Mouse (Mus musculus) midbrain, embryonic 13.5 days (tissue): Measurements from ENCODE around the gene Ubl3. TPM values are rescaled to one million over a fixed set of nuclear protein-coding genes. Genes with fewer than 3 reads are reported as not detected.

ENCODE experiments used
- ATAC-seq: fragments of 200-750 bp; cut with Nextera tagmentation; 2 replicates; pipeline ENCODE4 v1.8.0; 2017; ENCODE audit warnings: mild to moderate bottlenecking, moderate TSS enrichment, moderate library complexity
- H3K27ac ChIP-seq: fragments of 300-500 bp; sonication (generic); 2 replicates; pipeline ENCODE4 v1.5.1; 2015; ENCODE audit warnings: inconsistent platforms, mild to moderate bottlenecking, moderate library complexity
- H3K27me3 ChIP-seq: fragments of 300-500 bp; sonication (generic); 2 replicates; pipeline ENCODE4 v1.6.1; 2015; ENCODE audit warnings: mild to moderate bottlenecking, inconsistent platforms
- H3K36me3 ChIP-seq: fragments of 300-500 bp; sonication (generic); 2 replicates; pipeline ENCODE4 v1.6.1; 2015; ENCODE audit warnings: mild to moderate bottlenecking, inconsistent platforms
- H3K4me1 ChIP-seq: fragments of 300-500 bp; sonication (generic); replicated peaks from 2 replicates; pipeline ENCODE4 v1.6.1; 2015; ENCODE audit warnings: inconsistent platforms
- H3K4me2 ChIP-seq: fragments of 300-500 bp; sonication (generic); replicated peaks from 2 replicates; pipeline ENCODE4 v1.6.1; 2015; ENCODE audit warnings: moderate library complexity, mild to moderate bottlenecking, inconsistent platforms
- H3K4me3 ChIP-seq: fragments of 300-500 bp; sonication (generic); replicated peaks from 2 replicates; pipeline ENCODE4 v1.5.1; 2015; ENCODE audit warnings: mild to moderate bottlenecking, inconsistent platforms
- H3K9ac ChIP-seq: fragments of 300-500 bp; sonication (generic); replicated peaks from 2 replicates; pipeline ENCODE4 v1.6.1; 2015; ENCODE audit warnings: mild to moderate bottlenecking, inconsistent platforms
- H3K9me3 ChIP-seq: fragments of 300-500 bp; sonication (generic); 2 replicates; pipeline ENCODE4 v1.6.1; 2016; ENCODE audit warnings: mild to moderate bottlenecking, inconsistent platforms
- WGBS: fragments of 180-500 bp; shearing (Covaris S2); methylation state at CpG from one replicate; pipeline ENCODE4 v1.1.7; 2015; 5-methylcytosine and 5-hydroxymethylcytosine counted together
- polyA plus RNA-seq: library from polyadenylated mRNA; unstranded; fragments of >200 nt; fragmentation: Nextera tagmentation; extraction: Ambion mirVana; gene quantifications from 2 replicates; pipeline ENCODE4 v1.2.1, GENCODE M21; 2015

Ubl3 gene
- polyA plus RNA-seq, 1 experiment from 2014 or later: 69.1 TPM

DNA sequence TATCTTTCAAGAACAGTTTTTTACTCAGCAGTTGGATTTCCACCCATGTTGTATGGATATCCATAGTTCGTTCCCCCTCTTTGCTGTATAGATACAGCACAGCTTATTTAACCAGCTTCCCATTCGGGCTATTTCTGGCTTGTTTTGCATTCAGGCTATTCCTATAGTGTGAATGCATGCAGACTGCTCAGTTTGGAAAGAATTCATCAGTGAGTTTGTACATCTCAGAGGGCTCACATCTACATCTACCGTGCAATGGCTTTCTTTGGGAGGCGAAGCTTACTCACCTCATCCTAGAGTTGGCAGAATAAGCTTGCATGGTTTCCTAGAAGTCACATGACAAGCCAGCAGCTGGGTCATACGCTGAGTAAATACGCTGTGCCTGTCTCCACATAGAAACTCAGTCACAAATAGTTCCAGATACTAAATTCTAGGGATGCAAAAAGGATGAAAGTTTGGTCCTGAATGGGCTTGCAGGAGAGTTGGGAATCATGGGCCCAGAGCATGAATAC is 88.8 kb downstream of the Ubl3 start:
- no peak overlapping the region for H3K4me3 ChIP-seq
- H3K36me3 ChIP-seq: no peaks in the 10 kb centered on the region
- ATAC-seq: no peak
- H3K27ac ChIP-seq: no peak overlapping the region
- no peak overlapping the region for H3K9ac ChIP-seq
- H3K4me1 ChIP-seq: peaks cover 14% of the 10 kb centered on the region
- peaks cover 5% of the 10 kb centered on the region; the same call in 1 of the 2 replicates for H3K9me3 ChIP-seq
- H3K4me2 ChIP-seq: no peak overlapping the region
- WGBS: 90% methylated on average over 6 of the region's 6 CpGs
- no peaks in the 10 kb centered on the region for H3K27me3 ChIP-seq

Other genes with a start within 250 kb of the Ubl3 start
- 26.5 and 26.9 TPM in 2 replicates for gene Slc7a1, start 152.9 kb downstream of the Ubl3 start, polyA plus RNA-seq